Mouse (Mus musculus): ENCODE results near the gene Fam209. TPM values are rescaled to one million over a fixed set of nuclear protein-coding genes. Genes with fewer than 3 reads are reported as not detected.

The Fam209 gene
- polyA plus RNA-seq, 1 experiment from 2014 or later = not detected

DNA sequence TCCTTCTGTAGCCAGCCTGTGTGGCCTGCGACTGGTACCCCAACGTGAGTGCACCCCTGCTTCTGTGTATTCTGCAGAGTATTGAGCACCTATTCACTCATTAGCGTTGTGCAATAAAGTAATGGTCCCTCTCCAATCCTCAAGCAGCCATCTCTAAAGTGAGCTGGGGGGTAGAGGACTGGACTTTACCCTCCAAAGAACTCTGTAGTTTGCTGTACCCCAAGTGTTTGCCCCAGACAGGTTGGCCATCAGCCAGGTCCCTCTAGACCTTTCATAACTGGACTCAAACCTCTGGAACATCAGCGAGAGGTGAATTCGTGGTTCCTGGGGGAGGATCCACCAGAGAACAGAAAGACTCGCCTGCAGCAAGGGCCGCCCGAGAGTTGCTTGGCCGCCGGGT, 19.9 kb upstream of the Fam209 start:
- Histone ChIP-seq H3K4me3 (no peak overlapping the region), H3K27me3 (no peaks in the 10 kb centered on the region), H3K9me3 (replicated peaks) (no peaks in the 10 kb centered on the region), H3K9ac (no peak overlapping the region), H3K4me2 (replicated peaks) (no peak overlapping the region), H3K27ac (no peak overlapping the region), H3K36me3 (peaks cover 80% of the 10 kb centered on the region), H3K4me1 (no peaks in the 10 kb centered on the region)
- no peak for ATAC-seq (ENCODE audit: low FRiP score)
- 94% methylated on average over 10 of the region's 10 CpGs for WGBS

DNA sequence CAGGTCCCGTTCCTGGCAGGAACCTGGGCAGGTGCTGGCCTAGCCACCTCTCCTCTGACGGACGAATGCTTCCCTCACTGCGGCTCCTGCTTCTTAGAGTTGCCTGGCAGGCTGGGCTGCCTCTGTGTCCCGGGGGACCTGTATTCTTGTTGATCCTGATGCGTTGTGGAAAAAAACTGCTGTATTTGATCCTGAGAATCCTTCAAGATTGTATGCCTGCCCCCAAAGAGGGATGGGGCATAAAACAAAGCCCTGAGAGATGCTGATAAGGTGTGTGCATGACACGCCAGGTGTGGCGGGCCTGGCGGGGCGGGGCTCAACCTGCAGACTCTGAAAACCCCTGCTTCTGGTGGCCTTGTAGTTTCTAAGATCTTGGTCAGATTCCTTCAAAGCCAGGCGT, 13.8 kb upstream of the Fam209 start, which contains the start of gene Gcnt7:
Gcnt7 (minus strand) TSS at position 101 of the 400 bp plus-strand sequence.
- Histone ChIP-seq H3K9me3 (replicated peaks) (no peaks in the 10 kb centered on the region), H3K4me3 (no peak within 1 kb of the TSS), H3K4me1 (no peaks in the 10 kb centered on the region), H3K27ac (no peak within 1 kb of the TSS), H3K9ac (no peak within 1 kb of the TSS), H3K36me3 (peaks cover 50% of the 10 kb centered on the region), H3K27me3 (no peaks in the 10 kb centered on the region), H3K4me2 (replicated peaks) (no peak within 1 kb of the TSS)
- no peak for ATAC-seq (ENCODE audit: low FRiP score)
- 88% methylated on average over 10 of the region's 11 CpGs for WGBS

DNA sequence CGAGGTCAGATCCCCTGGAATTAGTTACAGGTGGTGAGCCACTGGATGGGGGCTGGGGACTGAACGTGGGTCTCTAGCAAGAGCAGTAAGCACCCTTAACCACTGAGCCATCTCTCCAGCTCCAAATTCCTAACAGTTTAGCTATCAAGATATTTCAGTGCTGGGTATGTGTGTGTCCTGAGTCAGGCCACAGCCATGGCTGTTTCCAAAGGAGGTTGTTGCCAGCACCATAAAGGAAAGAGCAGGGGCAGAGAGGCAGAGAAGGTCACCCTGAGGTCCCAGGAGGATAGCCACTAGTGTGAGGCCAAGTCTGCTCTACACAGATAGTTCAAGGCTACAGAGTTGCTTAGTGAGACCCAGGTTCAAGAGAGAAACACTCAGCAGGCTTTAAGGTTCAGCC, 11.7 kb upstream of the Fam209 start:
- no peak for ATAC-seq (ENCODE audit: low FRiP score)
- H3K9ac ChIP-seq = no peak overlapping the region
- WGBS = 86% methylated on average over 2 of the region's 2 CpGs
- H3K36me3 ChIP-seq = peaks cover 52% of the 10 kb centered on the region
- no peaks in the 10 kb centered on the region for H3K27me3 ChIP-seq
- H3K9me3 ChIP-seq (replicated peaks) = no peaks in the 10 kb centered on the region
- H3K4me3 ChIP-seq = no peak overlapping the region
- no peak overlapping the region for H3K4me2 ChIP-seq (replicated peaks)
- H3K27ac ChIP-seq = no peak overlapping the region
- H3K4me1 ChIP-seq = no peaks in the 10 kb centered on the region

DNA sequence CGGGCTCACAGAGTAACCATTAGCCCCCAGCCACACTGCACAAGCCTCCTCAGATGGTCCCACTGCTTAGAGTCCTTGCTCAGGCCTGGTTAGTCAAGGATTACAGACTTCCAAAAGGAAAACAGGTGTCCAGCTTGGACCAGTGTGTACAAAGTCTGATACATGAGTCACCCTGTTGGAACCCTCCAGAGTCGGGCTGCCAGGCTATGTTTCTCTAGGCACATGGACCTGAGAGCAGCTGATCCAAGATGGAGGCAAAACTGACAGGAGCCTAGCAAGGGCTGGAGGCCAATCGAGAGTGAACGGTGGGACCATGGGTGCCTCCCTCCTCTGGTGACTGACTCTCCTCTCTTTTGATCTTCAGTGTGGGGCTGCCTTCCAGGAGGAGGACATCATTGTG, 9.5 kb upstream of the Fam209 start:
- H3K9me3 ChIP-seq (replicated peaks) = no peaks in the 10 kb centered on the region
- peaks cover 55% of the 10 kb centered on the region for H3K36me3 ChIP-seq
- H3K4me2 ChIP-seq (replicated peaks) = no peak overlapping the region
- no peak for ATAC-seq (ENCODE audit: low FRiP score)
- no peaks in the 10 kb centered on the region for H3K4me1 ChIP-seq
- no peak overlapping the region for H3K4me3 ChIP-seq
- H3K27ac ChIP-seq = no peak overlapping the region
- 94% methylated on average over 4 of the region's 4 CpGs for WGBS
- no peaks in the 10 kb centered on the region for H3K27me3 ChIP-seq
- H3K9ac ChIP-seq = no peak overlapping the region

DNA sequence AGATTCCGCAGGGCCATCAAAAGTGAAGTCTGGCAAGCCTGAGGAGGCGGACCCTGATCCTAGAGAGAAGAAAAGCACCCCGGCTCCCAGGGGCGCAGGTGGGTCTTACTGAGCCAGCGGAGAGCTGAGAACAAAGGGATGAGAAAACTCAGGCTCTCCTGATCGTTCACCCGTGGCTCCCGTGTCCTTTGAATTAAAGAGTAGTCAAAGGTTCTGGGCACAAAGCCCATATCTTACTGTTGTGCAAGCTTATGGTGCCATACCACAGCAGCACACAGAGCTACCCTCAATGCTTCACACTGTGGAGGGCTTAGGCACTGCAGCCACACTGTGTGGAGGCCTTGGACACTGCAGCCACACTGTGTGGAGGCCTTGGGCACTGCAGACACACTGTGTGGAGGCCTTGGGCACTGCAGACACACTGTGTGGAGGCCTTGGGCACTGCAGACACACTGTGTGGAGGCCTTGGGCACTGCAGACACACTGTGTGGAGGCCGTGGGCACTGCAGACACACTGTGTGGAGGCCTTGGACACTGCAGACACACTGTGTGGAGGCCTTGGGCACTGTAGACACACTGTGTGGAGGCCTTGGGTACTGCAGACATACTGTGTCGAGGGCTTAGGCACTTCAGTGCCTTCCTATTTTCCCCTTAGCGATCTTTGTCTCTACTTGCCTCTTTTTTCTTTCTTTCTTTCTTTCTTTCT, 5.7 kb upstream of the Fam209 start:
- H3K9ac ChIP-seq = no peak overlapping the region
- no peak for ATAC-seq (ENCODE audit: low FRiP score)
- H3K4me2 ChIP-seq (replicated peaks) = no peak overlapping the region
- WGBS = 88% methylated on average over 11 of the region's 11 CpGs
- peaks cover 73% of the 10 kb centered on the region for H3K36me3 ChIP-seq
- no peaks in the 10 kb centered on the region for H3K9me3 ChIP-seq (replicated peaks)
- no peaks in the 10 kb centered on the region for H3K27me3 ChIP-seq
- H3K4me3 ChIP-seq = no peak overlapping the region
- no peaks in the 10 kb centered on the region for H3K4me1 ChIP-seq
- H3K27ac ChIP-seq = no peak overlapping the region

DNA sequence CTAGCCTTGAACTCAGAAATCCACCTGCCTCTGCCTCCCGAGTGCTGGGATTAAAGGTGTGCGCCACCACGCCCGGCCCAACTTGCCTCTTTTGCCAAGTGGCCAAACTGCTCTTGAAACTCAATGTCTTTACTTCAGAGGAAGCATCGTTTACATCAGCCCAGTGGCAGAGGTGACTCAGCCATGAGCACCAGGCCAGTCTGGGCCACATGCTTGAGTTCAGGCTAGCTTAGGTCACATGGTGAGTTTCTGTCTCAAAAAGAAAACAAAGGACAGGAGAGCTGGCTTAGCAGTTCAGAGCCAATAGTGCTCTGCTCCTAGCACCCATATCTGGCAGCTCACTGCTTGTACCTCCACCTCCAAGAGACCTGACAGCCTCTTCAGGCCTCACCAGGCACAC, 5.1 kb upstream of the Fam209 start:
- WGBS = 97% methylated on average over 5 of the region's 5 CpGs
- ATAC-seq (ENCODE audit: low FRiP score) = no peak

DNA sequence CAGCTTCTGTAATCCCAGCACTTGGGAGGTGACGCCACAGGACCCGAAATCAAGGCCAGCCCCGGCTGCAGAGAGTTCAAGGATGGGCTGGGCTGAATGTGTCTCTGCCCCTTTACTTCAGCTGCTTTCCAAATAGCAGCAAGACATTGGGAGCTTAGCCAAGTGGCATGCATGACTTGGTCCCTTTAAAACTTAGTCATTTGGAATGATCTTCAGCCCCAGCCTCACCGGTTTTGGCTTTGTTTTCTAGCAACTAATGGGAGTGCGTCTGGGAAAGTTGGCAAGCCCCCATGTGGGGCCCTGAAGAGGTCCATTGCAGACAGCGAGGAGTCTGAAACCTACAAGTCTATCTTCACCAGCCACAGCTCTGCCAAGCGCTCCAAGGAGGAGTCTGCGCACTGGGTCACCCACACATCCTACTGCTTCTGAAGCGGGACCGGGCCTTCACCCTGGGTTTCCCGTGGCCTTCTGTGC, 3.9 kb upstream of the Fam209 start:
- ATAC-seq (ENCODE audit: low FRiP score) = peak; percentile 55; the same call in 1 of the 2 replicates
- H3K4me3 ChIP-seq = no peak overlapping the region
- H3K36me3 ChIP-seq = peaks cover 55% of the 10 kb centered on the region
- H3K9ac ChIP-seq = no peak overlapping the region
- no peaks in the 10 kb centered on the region for H3K4me1 ChIP-seq
- H3K9me3 ChIP-seq (replicated peaks) = no peaks in the 10 kb centered on the region
- no peak overlapping the region for H3K4me2 ChIP-seq (replicated peaks)
- no peak overlapping the region for H3K27ac ChIP-seq
- no peaks in the 10 kb centered on the region for H3K27me3 ChIP-seq
- 76% methylated on average over 11 of the region's 11 CpGs for WGBS

More for the DNA sequence above, 5.1 kb upstream of the Fam209 start:
- no peak overlapping the region for H3K4me3 ChIP-seq
- H3K4me2 ChIP-seq (replicated peaks) = no peak overlapping the region
- no peak overlapping the region for H3K9ac ChIP-seq
- H3K4me1 ChIP-seq = no peaks in the 10 kb centered on the region
- no peaks in the 10 kb centered on the region for H3K9me3 ChIP-seq (replicated peaks)
- H3K27me3 ChIP-seq = no peaks in the 10 kb centered on the region
- no peak overlapping the region for H3K27ac ChIP-seq
- peaks cover 67% of the 10 kb centered on the region for H3K36me3 ChIP-seq

DNA sequence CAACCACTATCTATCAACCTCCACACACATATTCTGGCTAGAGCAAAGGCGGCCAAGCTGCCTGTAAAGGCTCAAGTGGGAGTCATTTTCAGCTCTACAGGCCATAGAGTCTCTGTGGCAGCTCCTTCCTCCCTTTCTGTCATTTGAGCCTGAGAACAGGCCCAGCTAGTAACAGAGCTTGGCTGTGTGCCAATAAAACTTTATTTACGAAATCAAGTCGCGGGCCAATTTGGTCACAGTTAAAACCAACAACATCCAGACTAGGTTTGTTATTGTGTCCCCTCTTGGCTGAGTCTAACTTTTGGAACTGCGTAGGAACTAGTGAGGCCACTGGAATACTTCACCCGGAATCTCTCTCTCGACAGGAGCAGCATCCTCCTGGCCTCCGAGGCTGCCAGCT, 1.3 kb downstream of the Fam209 start:
- Histone ChIP-seq H3K27ac (no peak overlapping the region), H3K4me1 (no peaks in the 10 kb centered on the region), H3K9me3 (replicated peaks) (no peaks in the 10 kb centered on the region), H3K36me3 (peaks cover 15% of the 10 kb centered on the region), H3K4me2 (replicated peaks) (no peak overlapping the region), H3K4me3 (no peak overlapping the region), H3K27me3 (no peaks in the 10 kb centered on the region), H3K9ac (no peak overlapping the region)
- no peak for ATAC-seq (ENCODE audit: low FRiP score)
- 76% methylated on average over 8 of the region's 8 CpGs for WGBS

DNA sequence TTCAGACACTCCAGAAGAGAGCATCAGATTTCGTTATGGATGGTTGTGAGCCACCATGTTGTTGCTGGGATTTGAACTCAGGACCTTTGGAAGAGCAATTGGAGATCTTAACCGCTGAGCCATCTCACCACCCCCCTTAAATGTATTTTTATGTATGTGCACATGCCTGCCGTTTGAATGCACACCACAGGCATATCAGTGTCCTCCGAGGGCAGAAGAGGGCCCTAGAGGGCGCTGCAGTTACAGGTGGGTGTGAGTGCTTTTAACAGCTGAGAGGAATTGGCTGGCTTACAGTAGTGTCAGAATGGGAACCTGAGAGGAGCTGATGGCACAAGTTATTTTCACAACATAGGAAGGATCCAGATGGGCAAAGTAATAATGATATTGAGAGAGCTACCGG, 2.6 kb downstream of the Fam209 start:
- no peak overlapping the region for H3K9ac ChIP-seq
- H3K36me3 ChIP-seq = peaks cover 2% of the 10 kb centered on the region
- no peaks in the 10 kb centered on the region for H3K4me1 ChIP-seq
- H3K27ac ChIP-seq = no peak overlapping the region
- H3K27me3 ChIP-seq = no peaks in the 10 kb centered on the region
- no peaks in the 10 kb centered on the region for H3K9me3 ChIP-seq (replicated peaks)
- WGBS = 35% methylated on average over 6 of the region's 6 CpGs
- ATAC-seq (ENCODE audit: low FRiP score) = no peak
- no peak overlapping the region for H3K4me2 ChIP-seq (replicated peaks)
- H3K4me3 ChIP-seq = no peak overlapping the region

DNA sequence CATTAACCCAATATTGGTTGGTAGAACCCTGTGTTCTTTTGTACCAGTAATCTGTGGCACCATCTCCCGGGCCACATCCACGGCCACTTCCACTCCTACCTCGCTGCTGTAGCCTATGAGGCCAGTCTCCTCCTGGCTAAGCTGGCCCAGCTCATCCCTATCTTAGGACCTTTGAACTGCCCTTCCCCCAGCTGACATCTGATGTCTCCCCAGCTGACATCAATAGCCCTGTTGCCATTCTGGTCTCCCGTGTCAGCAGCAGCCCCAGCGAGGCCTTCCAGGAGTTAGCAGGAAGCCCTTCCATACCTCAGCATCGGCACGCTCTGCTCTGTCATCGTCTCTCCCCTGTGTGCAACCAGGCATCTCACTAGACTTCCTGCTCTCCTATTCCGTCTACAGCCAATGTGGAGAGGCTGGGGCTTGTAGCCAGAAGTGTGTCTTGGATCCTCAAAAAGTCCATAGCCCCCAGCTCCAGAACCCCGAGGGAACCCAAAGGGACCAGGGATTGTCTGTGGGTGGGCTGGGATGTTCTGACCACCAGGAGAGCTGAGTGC, 4.5 kb downstream of the Fam209 start:
- H3K27me3 ChIP-seq = no peaks in the 10 kb centered on the region; the same call in none of the 2 replicates
- H3K4me3 ChIP-seq = no peak overlapping the region
- H3K4me2 ChIP-seq (replicated peaks) = no peak overlapping the region
- no peak; the same call in 1 of the 2 replicates for ATAC-seq (ENCODE audit: low FRiP score)
- H3K4me1 ChIP-seq = no peaks in the 10 kb centered on the region
- H3K9me3 ChIP-seq (replicated peaks) = no peaks in the 10 kb centered on the region
- no peak overlapping the region for H3K9ac ChIP-seq
- H3K36me3 ChIP-seq = no peaks in the 10 kb centered on the region
- no peak overlapping the region for H3K27ac ChIP-seq
- 36% methylated on average over 10 of the region's 10 CpGs for WGBS

DNA sequence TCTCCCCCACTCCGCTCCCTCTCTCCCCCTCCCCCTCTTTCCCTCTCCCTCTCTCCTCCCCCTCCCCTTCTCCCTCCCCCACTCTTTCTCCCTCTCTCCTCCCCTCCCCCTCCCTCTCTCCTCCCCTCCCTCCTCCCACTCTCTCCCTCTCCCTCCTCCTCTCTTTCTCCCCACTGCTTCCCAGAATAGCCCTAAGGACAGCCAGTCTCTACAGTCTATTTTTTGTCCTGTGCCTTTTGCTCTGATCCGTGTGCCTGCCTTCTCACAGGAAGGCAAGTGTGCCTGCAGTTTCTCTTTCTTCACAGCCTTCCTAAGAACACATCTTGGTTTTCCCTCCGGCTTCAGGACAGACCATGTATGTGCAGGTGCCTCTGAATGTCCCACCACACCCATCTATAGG, 5.0 kb downstream of the Fam209 start:
- Histone ChIP-seq H3K4me2 (replicated peaks) (no peak overlapping the region), H3K9me3 (replicated peaks) (no peaks in the 10 kb centered on the region), H3K9ac (no peak overlapping the region), H3K4me1 (no peaks in the 10 kb centered on the region), H3K36me3 (no peaks in the 10 kb centered on the region), H3K4me3 (no peak overlapping the region), H3K27me3 (no peaks in the 10 kb centered on the region; the same call in none of the 2 replicates), H3K27ac (no peak overlapping the region)
- 47% methylated on average over 3 of the region's 3 CpGs for WGBS
- ATAC-seq (ENCODE audit: low FRiP score) = no peak

DNA sequence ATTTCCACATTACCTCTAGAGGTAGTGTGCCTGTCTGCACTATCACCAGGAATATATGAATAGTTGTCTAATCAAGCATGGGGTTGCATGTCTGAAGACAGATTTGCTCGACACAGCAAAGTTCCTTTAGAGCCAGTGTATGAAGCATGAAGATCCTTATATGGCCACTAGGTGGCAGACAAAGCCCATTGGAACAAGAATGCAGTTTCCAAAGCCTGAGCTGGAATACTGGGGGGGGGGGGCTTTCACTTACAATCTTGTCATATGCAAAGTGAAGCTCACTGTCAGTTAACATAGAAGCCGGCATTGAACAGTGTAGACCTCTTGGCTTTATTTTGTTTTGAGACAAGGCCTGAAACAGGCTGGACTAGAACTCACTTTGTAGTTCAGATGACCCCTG, 5.5 kb downstream of the Fam209 start:
- WGBS = 6% methylated on average over 2 of the region's 2 CpGs

DNA sequence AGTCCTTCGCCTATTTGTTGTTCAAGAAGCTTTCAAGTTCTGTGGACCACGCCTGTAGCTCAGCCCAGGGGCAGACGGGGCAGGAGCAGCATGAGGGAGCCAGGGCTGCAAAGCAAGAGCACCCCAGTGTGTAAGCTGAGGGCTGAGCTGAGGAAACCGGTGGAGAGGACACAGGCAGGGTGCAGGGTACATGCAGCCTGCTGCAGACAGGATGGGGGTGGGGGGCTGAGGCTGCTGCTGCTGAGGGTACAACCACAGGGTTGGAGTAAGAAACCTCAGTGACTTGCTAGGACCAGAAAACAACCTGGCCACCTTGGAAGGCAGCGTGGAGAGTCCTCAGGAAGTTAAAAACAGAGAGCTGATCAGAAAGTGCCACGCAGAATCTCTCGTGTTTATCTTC, 8.0 kb downstream of the Fam209 start:
- no peaks in the 10 kb centered on the region for H3K9me3 ChIP-seq (replicated peaks)
- H3K36me3 ChIP-seq = no peaks in the 10 kb centered on the region

More for the DNA sequence above, 5.5 kb downstream of the Fam209 start:
- H3K27me3 ChIP-seq = no peaks in the 10 kb centered on the region; the same call in none of the 2 replicates
- 0 out of 2 replicates have a peak, but pooled peaks have one; percentile 33 for ATAC-seq (ENCODE audit: low FRiP score)
- H3K36me3 ChIP-seq = no peaks in the 10 kb centered on the region
- H3K4me2 ChIP-seq (replicated peaks) = no peak overlapping the region
- no peak overlapping the region for H3K9ac ChIP-seq
- no peak overlapping the region for H3K4me3 ChIP-seq
- H3K4me1 ChIP-seq = no peaks in the 10 kb centered on the region
- no peak overlapping the region for H3K27ac ChIP-seq
- H3K9me3 ChIP-seq (replicated peaks) = no peaks in the 10 kb centered on the region

More for the DNA sequence above, 8.0 kb downstream of the Fam209 start:
- peaks cover 4% of the 10 kb centered on the region for H3K27me3 ChIP-seq
- no peaks in the 10 kb centered on the region for H3K4me1 ChIP-seq
- WGBS = 62% methylated on average over 7 of the region's 7 CpGs
- H3K9ac ChIP-seq = no peak overlapping the region
- no peak overlapping the region for H3K4me3 ChIP-seq
- no peak overlapping the region for H3K4me2 ChIP-seq (replicated peaks)
- no peak for ATAC-seq (ENCODE audit: low FRiP score)
- H3K27ac ChIP-seq = no peak overlapping the region
